Mouse (Mus musculus) telencephalon, adult 2 months (tissue): ENCODE measurements around the gene Rnase10.
"Not testable (repeated sequence)": the region's sequence is repeated elsewhere in the genome, so short reads cannot be mapped to it uniquely, and the experiment has no call there.

Experiments used
- DNase-seq: peaks from one replicate; pipeline ENCODE4 v3.0.0-alpha.2; 2011; ENCODE audit warnings: low read depth, low spot score

The Rnase10 gene

GRCm38 (mm10) chr14:51007152-51007801, at the start of gene Rnase10:
TSS of gene Rnase10 (plus strand) at chr14:51007751.
- no peak for DNase-seq

DNA sequence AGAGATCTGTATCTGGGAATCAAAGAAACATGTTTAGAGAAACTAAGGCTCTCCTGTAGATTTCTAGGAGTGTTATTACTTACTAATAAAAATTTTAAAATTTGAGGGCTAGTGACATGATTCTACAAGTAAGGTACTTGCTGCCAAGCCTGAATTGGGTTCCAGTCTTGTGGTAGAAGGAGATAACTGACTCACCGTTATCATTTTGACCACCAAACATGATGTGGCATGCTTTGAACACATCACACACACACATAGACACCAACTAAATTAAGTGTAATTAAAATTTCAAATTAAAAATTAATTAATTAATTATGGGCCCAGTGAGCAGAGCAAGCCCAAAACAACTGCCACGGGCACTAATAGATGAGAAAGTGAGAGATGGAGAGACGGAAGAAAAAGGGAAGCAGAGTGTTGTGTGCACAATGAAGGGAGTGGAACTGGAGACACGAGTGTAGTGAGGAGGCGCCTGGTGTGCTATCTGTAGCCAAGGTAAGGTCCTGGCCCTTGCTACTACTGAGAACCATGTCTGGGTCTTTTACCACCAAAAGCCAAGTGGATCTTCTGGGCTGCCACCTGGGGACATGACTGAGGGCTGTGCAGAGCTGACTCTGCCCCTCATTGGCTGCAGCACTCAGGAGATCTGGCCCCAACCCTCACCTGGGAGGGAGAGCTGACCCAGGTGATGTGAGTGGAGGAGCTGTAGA, 49.1 kb upstream of the Rnase10 start:
- DNase-seq: not testable (repeated sequence)

- DNase-seq: no peak
Measured at GRCm38 (mm10) chr14:50968216-50968980, 39.2 kb upstream of the Rnase10 start.

DNA sequence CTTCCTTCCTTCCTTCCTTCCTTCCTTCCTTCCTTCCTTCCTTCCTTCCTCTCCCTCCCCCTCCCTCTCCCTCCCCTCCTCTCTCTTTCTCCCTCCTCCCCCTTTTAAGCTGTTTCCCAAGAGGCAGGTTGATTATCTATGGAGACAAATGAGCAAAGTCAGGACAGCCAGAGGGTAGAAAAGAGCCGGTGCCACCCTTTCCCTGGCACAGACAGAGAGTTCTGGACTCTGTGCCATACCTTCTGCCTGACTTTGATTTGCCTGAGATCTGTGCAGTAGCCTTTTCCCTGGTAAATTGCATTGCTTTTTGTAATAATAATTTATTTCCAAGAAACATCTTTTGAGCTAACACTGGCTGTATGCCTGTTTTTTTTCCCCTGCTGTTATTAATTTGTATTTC, 38.5 kb upstream of the Rnase10 start:
- DNase-seq: no peak

DNA sequence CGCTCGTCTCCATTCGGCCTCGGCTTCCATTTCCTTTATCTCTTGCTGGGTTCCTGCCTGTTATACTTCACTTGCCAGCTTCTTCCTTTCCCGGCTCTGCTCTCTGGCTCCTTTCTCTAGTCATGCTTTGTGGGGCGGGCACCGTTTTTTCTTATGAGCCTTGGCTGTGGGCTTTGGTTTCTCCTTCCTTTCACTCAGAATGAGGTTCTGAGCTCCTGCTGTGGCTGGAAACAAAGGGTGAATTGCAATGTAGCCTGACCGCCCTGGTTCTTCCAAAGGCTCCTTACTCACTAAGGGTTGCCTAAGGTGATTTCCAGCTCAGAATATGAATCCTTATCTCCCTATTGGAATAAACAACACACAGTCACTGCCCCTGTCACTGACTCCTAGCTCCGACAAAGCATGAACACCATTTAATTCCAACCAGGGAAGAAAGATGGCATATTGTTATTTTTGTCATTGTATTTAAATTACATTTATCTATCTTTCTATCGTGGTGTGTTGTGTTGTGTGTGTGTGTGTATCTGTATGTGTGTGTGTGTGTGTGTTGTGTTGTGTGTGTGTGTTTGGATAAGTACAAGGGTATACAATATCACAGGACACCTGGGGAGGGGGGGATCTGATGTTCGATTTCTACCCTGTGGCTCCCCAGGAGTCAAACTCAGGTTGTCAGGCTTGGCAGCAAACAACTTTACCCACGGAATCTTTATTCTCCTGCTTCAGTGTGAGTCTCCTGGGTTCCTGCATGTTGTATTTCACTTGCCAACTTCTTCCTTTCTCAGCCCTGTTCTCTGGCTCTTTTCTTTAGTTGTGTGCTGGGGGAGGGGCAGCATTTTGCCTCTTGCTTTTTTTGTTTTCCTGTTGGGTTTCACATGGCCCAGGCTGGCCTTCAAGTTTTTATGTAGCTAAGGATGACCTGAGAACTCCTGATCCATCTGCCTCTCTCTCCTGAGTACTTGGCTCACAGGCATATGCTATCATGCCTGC, 37.7 kb upstream of the Rnase10 start:
- DNase-seq: no peak

GRCm38 (mm10) chr14:50970822-50971221, 36.7 kb upstream of the Rnase10 start:
- no peak for DNase-seq

- not testable (repeated sequence) for DNase-seq
Measured at GRCm38 (mm10) chr14:50973054-50973453, 34.5 kb upstream of the Rnase10 start.

DNA sequence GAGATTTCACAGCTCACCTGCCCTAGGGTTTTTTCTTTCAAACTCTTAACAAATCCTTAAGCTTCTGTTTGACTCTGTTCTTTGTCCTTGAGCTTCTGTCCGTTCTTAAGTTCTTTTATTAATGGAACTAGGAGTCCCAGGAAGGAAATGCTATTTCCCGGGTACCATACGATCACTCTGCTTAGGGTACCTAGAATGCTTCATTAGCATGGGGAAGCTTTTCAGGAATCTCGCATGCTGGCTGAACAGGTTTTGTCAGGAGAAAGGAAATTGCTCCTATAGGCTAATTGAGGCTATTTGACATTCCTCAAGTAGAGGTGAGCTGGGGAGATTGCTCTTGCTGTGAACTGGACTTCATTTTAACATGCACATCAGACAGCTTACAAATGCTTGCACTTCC, 33.9 kb upstream of the Rnase10 start:
- no peak for DNase-seq

DNA sequence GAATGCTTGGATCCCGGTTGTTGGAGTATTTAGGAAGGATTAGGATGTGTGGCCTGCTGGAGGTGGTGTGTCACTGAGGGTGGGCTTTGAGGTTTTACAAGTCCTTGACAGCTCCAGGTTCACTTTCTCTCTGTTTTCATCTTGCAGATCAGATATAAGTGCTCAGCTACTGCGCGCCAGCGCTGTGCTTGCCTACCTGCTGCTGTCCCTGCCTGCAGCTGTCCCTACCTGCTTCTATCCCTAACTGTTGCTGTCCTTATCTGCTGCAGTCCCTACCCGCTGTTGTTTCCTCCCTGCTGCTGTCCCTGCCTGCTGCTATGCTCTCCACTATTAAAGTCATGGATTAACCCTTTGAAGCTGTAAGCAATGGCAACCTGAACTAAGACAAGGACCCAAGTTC, 32.5 kb upstream of the Rnase10 start:
- no peak for DNase-seq

DNA sequence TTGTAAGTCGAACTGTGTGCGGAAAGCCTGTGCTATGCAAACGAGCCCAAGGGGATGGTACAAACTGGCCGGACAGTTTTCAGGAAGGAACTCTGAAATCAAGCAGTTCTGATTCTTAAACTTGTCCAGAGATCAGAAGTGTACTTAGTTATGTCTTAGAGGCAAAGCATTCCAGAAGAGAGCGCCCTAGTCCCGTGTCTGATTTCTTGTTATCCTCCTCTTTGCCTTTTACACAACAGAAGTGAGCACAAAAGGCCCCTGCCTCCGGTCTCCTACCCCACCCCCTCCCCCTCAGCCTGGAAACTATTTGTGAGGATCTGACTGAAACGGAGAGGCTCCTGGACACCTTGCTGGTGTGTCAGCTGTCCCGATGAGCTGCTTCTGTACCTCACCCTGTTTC, 30.9 kb upstream of the Rnase10 start:
- no peak for DNase-seq

GRCm38 (mm10) chr14:50978451-50978850, 29.1 kb upstream of the Rnase10 start:
- not testable (repeated sequence) for DNase-seq

- no peak for DNase-seq
Measured at GRCm38 (mm10) chr14:50979631-50980030, 27.9 kb upstream of the Rnase10 start.

DNA sequence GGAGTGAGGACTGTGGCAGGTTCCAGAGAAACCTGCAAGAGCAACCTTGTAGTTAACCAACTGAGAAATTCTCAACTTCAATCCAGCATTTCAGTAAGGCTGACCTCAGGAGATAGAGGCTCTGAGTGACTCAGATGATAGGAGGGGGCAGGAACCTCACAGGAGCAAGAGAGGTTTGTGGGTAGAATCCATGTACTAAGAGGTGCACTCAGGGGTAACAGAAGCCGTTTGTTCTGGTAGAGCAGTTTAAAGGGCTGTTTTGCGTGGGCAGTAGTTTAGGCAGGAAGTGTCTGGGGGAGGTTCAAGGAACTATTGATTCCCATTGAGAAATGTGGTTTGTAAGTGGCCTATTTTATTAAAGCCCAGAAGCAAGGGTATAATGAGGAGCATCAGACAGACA, 26.3 kb upstream of the Rnase10 start:
- DNase-seq: no peak

- DNase-seq: no peak
Measured at GRCm38 (mm10) chr14:50981837-50982236, 25.7 kb upstream of the Rnase10 start.

GRCm38 (mm10) chr14:50987668-50988067, 19.9 kb upstream of the Rnase10 start:
- DNase-seq: no peak

DNA sequence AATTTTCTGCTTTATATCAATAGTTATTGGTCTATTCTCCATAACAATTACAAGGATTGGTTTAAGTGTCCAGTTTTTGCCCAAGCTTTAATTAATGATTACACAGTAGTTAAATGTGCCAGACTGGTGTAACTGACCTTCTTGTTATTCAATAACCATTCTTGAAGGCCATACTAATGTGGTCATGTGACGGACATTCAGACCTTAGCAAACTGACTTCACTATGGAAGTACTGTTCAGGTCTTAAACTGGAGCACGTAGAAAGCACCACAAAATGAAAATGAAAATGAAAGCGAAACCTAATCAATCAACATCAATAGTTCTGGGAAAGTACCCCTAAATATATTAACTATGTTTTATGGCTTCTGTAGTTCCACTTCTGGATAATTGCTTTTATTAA, 16.5 kb upstream of the Rnase10 start:
- DNase-seq: no peak

DNA sequence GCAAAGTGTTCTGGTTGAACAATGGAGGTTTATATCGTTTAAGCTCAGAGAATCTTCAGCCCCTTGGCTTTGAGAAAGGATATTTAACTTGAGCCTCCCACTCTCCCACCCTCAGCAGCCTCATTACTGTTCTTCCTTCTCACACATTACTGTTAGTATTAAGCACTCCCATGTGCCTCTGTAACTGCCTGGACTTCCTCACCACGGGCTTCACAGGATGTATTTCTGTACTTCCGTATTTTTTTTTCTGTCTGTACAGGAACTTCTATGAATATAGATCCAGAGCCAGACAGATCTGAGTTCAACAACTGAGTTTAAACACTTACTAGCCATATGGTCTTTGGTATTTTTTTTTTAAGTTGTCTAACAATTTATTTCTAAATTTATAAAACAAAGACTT, 10.5 kb upstream of the Rnase10 start:
- no peak for DNase-seq

DNA sequence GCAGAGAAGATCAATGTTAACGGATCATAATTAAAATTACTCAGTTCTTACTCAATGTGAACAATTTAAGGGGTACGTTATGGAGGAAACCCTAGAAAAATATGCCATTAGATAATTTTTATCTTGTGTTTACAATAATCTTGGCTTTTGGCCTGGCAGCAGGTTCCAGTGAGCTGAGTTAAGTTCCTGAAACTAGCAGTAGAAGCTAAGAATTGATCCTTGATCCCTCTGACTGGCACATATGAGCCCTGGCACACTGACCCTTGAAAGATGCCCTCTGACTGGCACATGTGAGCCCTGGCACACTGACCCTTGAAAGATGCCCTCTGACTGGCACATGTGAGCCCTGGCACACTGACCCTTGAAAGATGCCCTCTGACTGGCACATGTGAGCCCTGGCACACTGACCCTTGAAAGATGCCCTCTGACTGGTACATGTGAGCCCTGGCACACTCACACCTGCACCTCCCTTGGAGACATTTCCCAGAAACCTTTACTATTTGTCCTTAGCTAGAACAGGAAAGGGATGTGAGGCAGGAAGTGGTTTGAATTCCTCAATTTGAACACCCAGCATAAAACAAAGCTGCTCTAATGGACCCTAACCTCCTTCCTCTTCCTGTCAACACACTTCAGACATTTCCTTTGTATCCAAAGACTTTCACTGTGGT, 9.4 kb upstream of the Rnase10 start:
- no peak for DNase-seq

GRCm38 (mm10) chr14:51007914-51008713, 563 bp downstream of the Rnase10 start:
- DNase-seq: peak; percentile 62

- no peak for DNase-seq
Measured at GRCm38 (mm10) chr14:51008781-51009180, 1.2 kb downstream of the Rnase10 start.
